Mouse (Mus musculus) brown adipose tissue, adult 24 weeks (tissue): ENCODE data around the gene Nprl3. TPM values are rescaled to one million over a fixed set of nuclear protein-coding genes. Genes with fewer than 3 reads are reported as not detected.

Source experiments
- H3K27ac ChIP-seq: fragments of 200-500 bp; replicated peaks from 2 replicates; pipeline ENCODE4 v1.5.1; 2012; ENCODE audit warnings: low read depth, mild to moderate bottlenecking, low read length
- H3K4me1 ChIP-seq: fragments of 200-500 bp; 2 replicates; pipeline ENCODE4 v1.6.1; 2012; ENCODE audit warnings: low read length, mixed read lengths; ENCODE audit not compliant: control insufficient read depth, insufficient read depth, insufficient read length
- H3K4me3 ChIP-seq: fragments of 200-500 bp; 2 replicates; pipeline ENCODE4 v1.5.1; 2012; ENCODE audit warnings: low read depth, mild to moderate bottlenecking, low read length, moderate library complexity; ENCODE audit not compliant: insufficient read depth
- polyA plus RNA-seq: library from polyadenylated mRNA; stranded (reverse); fragments of >200 nt; gene quantifications from 2 replicates; pipeline ENCODE4 v1.2.4, GENCODE M21; 2012; ENCODE audit not compliant: missing spikeins, insufficient read depth, insufficient read length

Gene Nprl3
- polyA plus RNA-seq, 1 experiment: 19.3 TPM

DNA sequence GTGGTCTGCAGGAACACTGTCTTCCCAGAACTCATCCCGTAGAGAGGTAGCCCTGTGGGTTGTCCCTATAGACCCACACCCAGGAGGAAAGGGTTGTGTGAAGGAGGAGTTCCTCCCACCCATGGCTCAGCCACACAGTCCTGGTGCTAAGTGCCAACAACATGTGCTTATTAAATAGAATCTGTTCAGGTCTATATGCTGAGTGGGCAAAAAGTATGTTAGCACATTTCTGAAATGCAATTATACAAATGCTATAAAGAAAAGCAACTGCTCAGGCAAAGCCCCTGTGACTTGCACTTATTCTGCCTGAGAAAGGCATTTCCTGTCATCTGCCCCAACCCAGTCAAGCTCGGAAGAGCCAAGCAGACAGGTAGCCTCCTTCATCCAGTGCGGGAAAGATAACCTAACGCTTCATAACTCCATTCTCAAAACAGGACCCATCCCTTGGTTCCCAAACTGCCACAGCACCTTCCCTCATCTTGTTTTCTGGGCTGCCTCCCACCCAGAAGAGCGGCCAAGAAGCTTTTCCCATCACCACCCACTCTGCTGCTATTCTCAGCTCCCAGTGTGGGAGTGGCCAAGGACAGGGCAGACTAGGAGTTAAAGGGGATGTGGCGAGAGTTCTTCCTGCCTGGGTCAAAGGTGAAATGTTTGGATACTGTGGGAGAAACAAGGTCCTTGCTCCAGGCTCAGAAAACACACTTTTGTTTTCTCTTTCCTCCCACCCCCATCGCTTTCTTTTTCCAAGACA is 24.1 kb downstream of the Nprl3 start:
- peaks cover 2% of the 10 kb centered on the region; the same call in 1 of the 2 replicates for H3K4me1 ChIP-seq
- H3K4me3 ChIP-seq: no peak overlapping the region
- peak overlapping the region; percentile 58; the same call in 1 of the 2 replicates for H3K27ac ChIP-seq

DNA sequence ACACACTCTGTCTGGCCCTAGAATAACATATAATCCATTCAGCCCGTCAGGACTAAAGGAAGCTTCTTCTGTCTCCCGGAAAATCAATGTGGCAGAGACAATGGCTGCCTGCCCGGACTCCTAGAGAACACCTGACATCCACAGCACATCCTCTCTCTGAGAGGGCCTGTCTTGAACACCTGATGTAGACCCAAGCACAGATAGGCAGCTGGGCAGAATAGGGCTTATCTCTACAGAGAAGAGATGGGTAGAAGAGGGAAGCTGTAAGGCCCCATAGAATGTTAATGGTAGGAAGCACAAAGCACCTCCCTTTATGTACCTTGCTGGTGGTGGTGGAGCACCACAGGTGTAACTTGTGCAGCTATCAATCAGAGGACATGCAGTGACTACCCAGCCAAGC is 25.3 kb downstream of the Nprl3 start:
- peaks cover 2% of the 10 kb centered on the region; the same call in 1 of the 2 replicates for H3K4me1 ChIP-seq

DNA sequence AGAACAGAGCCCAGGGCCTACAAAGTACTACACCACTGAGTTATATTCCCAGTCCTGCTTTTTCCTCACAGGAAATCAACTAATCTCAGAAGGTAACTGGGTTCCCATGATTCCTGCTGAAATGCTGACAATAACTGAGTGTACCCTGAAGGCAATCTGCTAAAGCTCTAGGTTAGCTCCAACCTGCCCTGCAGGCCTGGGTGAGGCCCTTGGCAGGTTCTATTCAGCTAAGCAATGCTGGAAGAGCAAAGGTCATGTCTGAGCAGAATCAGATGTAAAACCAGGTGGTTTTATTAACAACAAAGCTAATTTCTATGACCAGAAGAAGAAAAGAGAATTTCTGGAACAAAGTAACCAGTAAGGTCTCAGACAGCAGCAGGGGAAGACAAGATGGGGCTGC is 26.1 kb downstream of the Nprl3 start:
- Histone ChIP-seq H3K4me3 (no peak overlapping the region), H3K27ac (no peak overlapping the region), H3K4me1 (peaks cover 2% of the 10 kb centered on the region; the same call in 1 of the 2 replicates)

More for the DNA sequence above, 25.3 kb downstream of the Nprl3 start:
- no peak overlapping the region for H3K27ac ChIP-seq
- no peak overlapping the region for H3K4me3 ChIP-seq

DNA sequence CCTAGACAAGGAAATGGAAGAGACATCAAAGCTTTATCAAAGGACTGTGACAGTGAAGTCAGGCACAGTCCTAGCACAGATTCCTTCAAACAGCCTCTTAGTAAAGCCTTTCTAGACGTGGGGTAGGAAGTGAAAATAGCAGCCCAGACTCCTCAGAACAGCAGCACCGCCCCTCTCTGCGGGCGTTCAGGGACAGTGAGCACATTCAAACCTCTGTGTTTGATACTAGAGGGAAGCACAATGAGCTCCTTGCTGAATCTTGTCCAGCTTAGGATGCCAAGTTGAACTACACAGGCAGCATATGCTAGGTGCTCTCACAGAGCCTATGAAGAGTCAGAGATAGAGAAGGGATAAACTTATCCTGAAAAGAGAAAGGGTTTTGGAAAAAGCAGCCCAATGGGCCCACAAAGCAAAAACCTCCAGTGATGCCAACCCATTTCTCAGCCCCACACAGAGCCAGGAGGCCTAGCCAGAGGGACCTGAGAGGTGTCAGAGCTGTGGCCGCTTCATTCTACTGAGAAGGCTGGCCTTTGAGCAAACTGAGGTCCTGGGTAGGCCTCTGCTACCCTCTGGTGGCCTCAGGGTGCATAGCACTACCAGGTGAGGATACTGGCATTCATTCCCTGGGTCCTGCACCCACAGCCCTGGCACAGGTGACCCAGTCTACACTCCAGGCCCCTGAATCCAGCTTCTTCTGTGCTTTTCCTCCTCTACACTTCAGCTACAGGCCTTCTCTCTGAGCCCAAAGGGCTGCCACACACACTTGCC is 29.2 kb downstream of the Nprl3 start:
- H3K4me1 ChIP-seq: no peaks in the 10 kb centered on the region

DNA sequence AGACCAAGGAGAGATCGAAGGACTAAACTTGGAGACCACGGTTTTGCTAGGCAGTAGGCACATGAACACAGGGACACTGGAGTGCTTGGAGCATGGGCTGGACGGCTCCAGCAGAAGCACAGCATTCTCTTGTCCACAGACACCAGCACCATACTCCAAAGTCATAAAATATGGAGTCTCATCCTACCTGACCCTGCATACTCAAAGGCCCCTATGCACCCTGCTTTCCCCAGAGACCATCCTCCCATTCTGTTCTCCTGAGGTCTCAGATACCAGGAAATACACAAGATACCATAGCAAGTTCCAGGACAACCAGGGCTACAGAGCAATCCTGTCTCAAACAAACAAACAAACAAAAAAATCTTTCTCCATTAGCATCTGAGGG is 30.1 kb downstream of the Nprl3 start:
- Histone ChIP-seq H3K27ac (no peak overlapping the region), H3K4me1 (no peaks in the 10 kb centered on the region), H3K4me3 (no peak overlapping the region)

More for the DNA sequence above, 29.2 kb downstream of the Nprl3 start:
- Histone ChIP-seq H3K27ac (no peak overlapping the region), H3K4me3 (no peak overlapping the region)

DNA sequence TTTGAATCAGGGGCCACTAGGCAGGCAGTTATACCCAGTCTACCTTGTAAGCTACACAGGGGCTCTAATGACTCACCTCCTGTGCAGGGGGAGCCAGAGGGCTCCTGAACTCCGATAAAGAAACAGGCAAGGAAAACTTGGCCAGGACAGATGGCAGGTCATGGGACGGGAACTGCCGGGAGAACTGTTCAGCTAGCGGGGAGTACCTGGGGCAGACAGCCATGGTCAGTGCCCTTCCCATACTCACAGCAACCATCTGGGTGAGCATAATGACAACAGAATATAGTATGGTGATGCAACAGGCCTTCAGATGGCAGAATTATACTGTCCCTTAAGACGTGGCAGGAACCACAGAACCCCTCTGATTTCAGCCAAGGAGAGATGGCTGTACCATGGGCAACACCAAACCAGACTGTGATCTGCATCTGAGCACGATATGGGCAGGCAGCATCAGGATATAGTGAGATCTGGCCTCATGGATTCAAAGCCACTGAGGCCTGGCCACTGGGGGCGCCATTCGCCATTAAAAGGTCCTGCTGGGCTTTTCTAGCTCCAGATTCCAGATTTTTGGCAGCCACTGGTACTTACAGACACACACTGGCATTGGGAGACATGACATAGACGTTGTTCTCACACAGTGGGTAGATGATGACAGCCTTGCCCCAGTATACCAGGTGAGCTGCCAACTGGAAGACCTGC is 30.6 kb downstream of the Nprl3 start:
- no peak overlapping the region for H3K4me3 ChIP-seq
- H3K27ac ChIP-seq: no peak overlapping the region
- no peaks in the 10 kb centered on the region for H3K4me1 ChIP-seq

DNA sequence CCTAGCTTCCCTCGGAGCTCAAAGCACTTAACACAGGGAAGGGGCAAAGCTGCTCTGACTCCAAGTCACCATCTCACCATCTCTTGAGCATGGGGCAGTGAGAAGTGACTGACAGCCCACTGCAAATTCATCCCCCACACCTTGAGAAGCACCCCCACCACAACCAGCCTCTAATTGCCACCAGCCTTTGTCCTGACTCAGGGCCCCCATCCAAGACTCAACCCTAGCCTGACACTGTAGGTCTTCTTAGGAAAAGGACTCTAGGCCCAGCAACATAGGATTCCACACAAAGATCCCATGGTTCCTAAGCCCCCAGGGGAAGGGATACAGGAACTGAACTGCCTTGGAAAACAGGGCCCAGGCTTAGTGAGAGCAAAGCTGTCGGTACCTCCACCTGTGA is 31.4 kb downstream of the Nprl3 start:
- no peak overlapping the region for H3K4me3 ChIP-seq
- no peak overlapping the region for H3K27ac ChIP-seq
- H3K4me1 ChIP-seq: no peaks in the 10 kb centered on the region

DNA sequence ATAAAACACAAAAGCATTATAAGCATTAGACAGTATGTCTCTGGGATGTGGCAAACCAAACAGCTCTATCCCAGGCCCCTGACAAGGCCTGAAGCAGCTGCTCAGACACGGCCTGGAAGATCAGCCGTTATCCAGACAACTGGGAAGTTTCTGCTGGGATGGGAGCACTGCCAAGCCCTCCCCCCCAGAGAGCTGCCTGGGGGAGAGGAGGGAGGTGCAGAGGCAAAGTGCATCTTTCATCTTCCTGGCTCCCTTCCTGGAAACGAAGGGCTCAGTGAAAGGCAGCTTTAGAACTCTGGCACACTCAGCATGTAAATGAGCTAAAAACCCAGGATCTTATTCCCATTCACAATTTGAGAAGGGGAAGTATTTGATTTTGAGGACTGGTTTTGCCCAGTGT is 31.9 kb downstream of the Nprl3 start:
- Histone ChIP-seq H3K27ac (no peak overlapping the region), H3K4me1 (no peaks in the 10 kb centered on the region), H3K4me3 (no peak overlapping the region)

DNA sequence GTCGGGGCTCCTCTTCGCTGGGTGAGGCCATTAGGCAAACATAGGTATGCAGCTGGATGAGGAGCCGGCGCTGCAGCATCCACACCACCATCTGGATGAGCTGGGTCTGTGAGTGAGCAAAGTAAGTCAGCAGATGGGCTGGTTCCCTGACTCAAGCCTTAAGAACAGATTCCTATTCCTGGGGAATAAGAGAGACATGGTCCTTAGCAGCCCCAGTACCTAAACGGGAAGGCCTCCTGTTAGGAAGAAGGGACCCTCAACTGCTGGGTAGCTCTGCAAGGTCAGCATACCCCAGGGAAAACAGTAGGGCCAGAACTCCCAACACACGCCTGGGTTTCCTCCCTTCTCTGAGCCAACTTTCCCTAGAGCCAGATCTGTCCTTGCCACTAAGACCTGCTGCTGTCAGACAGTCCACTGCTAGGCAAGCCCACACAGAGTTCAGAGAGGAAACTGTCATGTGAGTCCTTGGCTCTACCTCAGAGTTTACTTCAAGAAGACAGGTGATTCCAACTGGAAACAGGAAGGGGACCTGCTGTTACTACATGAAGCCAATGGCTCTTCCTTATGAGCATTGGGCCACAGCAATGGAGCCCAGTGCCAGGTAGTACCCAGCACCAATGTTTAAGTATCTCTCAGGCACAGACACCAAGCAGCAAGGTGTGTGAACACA is 32.6 kb downstream of the Nprl3 start:
- no peaks in the 10 kb centered on the region for H3K4me1 ChIP-seq
- H3K4me3 ChIP-seq: no peak overlapping the region
- no peak overlapping the region for H3K27ac ChIP-seq

DNA sequence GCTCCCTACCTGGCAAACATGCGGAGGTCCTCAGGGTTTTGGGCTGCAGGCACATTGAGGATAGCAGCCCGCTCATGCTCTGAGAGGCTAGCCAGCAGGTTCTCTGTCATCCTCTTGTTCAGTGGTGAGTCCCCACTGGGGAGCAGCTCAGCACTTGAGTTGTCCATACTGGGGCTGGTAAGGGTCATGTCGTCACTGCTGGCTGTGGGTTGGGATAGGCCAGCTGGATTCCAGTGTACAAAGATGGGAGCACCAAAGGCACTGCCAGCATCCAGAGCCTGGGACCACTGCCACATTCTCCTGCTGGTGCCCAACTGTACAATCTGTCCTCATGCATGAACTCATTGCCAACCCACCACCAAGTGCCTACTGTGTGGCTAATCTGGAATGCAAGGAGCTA is 33.6 kb downstream of the Nprl3 start:
- Histone ChIP-seq H3K27ac (no peak overlapping the region), H3K4me3 (no peak overlapping the region), H3K4me1 (no peaks in the 10 kb centered on the region)

DNA sequence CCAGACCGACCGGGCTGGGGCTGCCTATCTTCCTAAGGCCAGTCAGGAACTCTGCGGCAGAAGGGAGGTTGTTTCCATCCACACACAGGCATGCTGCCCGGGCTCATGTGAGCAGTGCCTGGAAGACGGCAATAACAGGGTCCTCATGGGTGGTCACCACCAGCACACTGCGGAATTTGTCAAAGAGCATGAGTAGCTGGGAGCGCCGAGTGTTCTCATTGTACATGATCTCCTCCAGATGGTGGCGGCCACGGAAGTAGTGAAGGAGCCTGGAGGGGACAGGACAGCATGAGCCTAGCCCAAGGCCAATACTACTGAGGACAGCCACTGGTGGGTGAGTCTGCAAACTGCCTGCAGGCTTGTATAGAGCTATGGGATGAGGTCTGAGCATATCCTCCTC is 34.7 kb downstream of the Nprl3 start:
- Histone ChIP-seq H3K4me3 (no peak overlapping the region), H3K27ac (no peak overlapping the region), H3K4me1 (no peaks in the 10 kb centered on the region)

DNA sequence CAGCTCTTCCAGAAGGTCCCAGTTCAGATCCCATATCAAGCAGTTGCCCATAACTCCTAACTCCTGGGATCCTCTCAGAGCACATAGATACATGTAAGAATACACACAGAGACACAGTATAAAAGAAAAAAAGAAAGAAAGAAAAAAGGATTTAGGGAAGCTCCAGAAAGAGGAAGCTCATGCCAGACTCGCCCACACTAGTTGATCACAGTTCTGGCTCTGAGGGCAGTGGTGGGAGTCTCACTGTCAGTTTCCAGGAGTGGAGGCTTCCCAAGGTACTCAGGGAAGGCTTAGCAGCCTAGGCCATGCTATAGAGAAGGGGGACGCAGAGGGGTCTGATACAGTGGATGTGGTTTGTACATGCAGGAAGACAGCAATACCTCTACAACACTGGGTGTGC is 36.4 kb downstream of the Nprl3 start:
- H3K27ac ChIP-seq: no peak overlapping the region
- no peak overlapping the region for H3K4me3 ChIP-seq
- peaks cover under 1% of the 10 kb centered on the region; the same call in 1 of the 2 replicates for H3K4me1 ChIP-seq

DNA sequence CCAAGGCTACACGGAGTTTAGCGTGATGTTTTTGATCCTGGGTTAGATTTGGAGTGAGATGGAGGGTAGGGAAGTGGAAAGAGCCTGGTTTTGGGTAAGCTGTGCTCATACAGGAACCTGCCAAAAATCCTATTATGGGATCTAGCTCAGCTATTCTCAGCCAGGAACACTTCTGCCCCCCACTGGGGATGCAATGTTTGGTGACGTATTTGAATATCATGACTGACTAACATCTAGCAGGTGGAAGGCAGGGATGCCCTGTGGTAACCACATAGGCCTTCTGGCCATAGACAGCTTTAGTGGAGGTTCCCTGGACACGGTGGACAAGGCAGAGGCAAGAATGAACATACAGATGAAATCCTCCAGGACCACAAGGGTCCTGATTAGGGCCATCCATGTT is 37.3 kb downstream of the Nprl3 start:
- Histone ChIP-seq H3K4me1 (peaks cover 9% of the 10 kb centered on the region), H3K27ac (no peak overlapping the region), H3K4me3 (no peak overlapping the region)

DNA sequence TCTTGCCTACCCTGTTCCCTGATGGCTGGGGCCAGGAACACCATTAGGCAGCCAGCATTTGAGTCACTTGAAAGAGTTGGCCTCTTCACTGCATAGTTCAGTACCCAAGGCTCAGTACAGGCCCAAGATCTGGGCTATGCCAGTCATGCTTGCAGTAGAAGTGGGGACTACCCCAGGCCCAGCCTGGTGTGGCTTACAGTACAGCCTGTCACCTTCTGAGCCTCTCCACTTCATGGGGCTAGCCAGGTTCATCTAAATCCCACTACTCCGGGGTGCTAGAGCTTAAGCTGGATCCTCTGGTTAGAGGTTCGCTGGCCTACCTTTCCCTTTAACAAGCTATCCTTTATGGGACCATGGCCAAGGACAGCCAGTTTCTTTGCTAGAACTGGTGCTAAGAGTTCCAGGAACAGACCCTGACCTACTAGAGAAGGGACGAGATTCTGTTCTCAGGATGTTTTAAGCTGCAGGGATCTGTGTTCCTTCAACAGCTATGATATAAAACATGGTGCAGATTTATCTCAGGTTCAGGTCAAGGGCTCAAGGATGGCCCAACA is 39.1 kb downstream of the Nprl3 start:
- Histone ChIP-seq H3K4me1 (peaks cover 16% of the 10 kb centered on the region), H3K27ac (no peak overlapping the region), H3K4me3 (no peak overlapping the region)

DNA sequence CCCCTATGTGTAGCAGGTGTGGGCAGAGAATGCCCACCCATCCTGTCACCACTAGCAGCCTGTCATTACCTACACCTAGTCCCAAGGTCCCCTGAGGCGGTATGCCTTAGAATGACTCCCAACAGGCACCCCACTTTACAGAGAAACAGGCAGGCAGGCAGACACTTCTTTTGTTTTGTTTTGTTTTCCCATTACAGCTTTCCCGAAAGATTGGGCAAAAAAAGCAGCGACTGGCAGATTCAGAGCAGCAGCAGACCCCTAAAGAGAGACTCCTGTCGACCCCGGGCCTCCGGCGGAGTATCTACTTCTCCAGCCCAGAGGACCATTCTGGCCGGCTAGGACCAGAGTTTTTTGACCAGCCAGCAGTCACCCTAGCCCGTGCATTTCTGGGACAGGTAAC is 40.0 kb downstream of the Nprl3 start:
- peaks cover 21% of the 10 kb centered on the region for H3K4me1 ChIP-seq
- H3K27ac ChIP-seq: no peak overlapping the region
- no peak overlapping the region for H3K4me3 ChIP-seq
